Mouse (Mus musculus): ENCODE results near the gene Map7. TPM values are rescaled to one million over a fixed set of nuclear protein-coding genes. Genes with fewer than 3 reads are reported as not detected.

Map7 gene
- 15.3 and 17.8 TPM in 2 replicates for polyA plus RNA-seq (2015; fragmentation: Nextera tagmentation; extraction: Ambion mirVana)

DNA sequence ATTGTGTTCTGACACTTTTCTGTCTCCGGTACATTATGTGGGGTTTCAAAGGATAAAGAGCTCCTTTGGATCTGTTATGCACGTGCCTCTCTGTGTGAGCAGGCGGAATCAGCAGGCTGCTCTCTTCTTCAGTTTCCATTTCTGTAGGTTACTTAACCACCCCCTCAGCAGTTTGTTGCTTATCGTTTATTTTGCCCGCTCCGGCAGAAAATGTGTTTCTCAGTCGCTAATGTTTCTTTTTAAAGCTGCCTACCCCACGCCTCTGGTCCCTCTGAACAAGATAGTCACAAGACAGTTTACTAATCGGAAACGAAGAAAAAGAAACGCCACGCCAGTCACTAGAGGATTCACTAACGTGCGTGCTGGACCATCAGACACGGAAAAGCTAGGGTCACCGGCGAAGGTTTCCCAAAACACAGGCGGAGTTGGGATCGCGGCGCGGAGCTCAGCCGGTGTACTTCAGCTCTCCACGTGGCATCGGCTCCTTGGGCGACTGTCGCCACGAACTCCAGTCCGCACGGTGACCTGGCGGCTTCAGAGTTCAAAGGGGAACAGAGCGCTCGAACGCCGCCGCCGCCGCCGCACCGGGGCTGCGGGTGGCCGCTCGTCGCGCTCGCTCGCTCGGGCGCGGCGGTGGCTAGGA is at the start of gene Map7:
TSS of gene Map7 (plus strand) at position 342 of the 643 bp plus-strand sequence.
- H3K9me3 ChIP-seq: no peaks in the 10 kb centered on the region
- 5% methylated on average over 51 of the region's 51 CpGs for WGBS
- no peaks in the 10 kb centered on the region for H3K36me3 ChIP-seq
- peak within 1 kb of the TSS; percentile 70 for H3K4me3 ChIP-seq
- H3K27ac ChIP-seq (replicated peaks): no peak within 1 kb of the TSS
- peaks cover 53% of the 10 kb centered on the region for H3K27me3 ChIP-seq
- peak; percentile 13; the same call in 1 of the 2 replicates for ATAC-seq (ENCODE audit: low read depth)
- peaks cover 19% of the 10 kb centered on the region for H3K4me1 ChIP-seq (replicated peaks)
- peak within 1 kb of the TSS; percentile 68 for H3K9ac ChIP-seq
- H3K4me2 ChIP-seq: peak within 1 kb of the TSS; percentile 94

DNA sequence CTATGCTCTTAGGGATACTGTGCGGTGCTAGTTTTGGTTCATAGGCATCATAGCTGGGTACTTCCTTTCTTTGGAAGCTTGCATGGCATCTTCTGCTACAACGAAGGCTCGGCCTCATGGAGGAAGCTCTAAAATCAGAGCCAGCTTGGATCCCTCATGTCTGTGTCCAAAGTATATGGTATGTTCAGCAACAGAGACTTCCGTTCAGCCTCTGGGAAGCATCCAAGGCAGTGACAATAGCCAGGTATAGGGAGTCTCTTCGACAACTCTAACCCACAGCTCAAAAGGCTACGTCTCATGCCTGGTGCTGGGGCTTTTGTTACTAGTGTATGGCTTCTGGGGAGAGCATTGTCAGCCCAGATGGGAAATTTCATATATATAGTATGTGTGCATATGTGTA is 46.8 kb upstream of the Map7 start:
- Histone ChIP-seq H3K27me3 (no peaks in the 10 kb centered on the region), H3K9ac (no peak overlapping the region), H3K36me3 (no peaks in the 10 kb centered on the region), H3K4me1 (replicated peaks) (no peaks in the 10 kb centered on the region), H3K4me3 (no peak overlapping the region), H3K4me2 (no peak overlapping the region), H3K9me3 (no peaks in the 10 kb centered on the region), H3K27ac (replicated peaks) (no peak overlapping the region)
- ATAC-seq (ENCODE audit: low read depth): no peak
- WGBS: 93% methylated on average over 6 of the region's 6 CpGs

DNA sequence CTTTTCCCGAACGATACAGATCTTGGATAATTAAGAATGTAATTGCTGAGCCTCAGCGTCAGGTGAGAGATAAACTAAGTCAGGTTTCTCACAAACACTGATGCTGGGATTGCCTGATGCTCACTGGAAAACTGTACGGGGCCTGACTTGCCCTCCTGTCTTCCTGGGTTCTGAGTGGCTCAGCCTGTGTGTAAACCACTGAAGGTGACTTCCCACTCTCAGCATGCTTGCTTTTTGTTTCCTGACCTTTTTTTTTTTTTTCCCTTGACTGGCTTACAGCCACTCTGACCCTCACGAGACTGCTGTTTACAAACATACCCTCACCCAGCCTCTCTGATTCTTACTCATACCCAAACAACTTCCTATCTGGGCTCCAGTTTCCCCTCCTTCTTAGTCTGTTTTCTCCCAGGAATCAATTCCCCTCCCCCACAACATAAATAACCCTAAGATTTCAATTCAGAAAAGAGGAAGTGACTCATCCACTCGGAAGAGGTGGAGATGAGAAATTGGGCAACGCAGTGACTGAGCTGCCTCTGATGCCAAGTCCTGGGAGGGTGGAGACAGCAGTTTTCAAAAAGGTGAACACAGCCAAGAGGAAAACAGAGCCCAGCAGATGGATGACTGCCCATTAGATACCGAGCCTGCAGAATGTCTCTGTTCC is 43.9 kb upstream of the Map7 start:
- Histone ChIP-seq H3K9me3 (no peaks in the 10 kb centered on the region), H3K9ac (no peak overlapping the region), H3K27me3 (no peaks in the 10 kb centered on the region), H3K4me1 (replicated peaks) (no peaks in the 10 kb centered on the region), H3K4me2 (no peak overlapping the region), H3K36me3 (no peaks in the 10 kb centered on the region), H3K27ac (replicated peaks) (no peak overlapping the region), H3K4me3 (no peak overlapping the region)
- WGBS: 74% methylated on average over 8 of the region's 8 CpGs
- ATAC-seq (ENCODE audit: low read depth): no peak

DNA sequence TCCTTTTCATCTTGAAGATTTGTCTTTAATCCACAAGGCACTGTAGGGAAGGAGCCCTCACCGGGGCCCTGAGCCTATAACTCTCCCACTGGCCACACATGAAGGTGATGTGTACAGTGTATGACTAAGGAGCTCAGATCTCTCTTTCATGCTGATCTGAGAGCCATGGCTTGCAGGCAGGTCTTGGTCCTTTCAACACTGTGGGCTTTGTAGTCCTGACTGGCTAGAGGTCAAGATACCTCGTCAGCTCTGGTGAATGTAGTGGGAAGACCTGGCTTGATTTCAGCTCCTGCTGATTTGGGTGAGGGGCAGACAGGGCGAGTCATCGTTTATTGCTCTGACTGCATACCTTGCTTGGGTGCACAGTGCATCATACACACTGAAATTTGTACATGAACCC is 42.7 kb upstream of the Map7 start:
- no peak for ATAC-seq (ENCODE audit: low read depth)
- Histone ChIP-seq H3K9ac (no peak overlapping the region), H3K4me3 (no peak overlapping the region), H3K27me3 (no peaks in the 10 kb centered on the region), H3K9me3 (no peaks in the 10 kb centered on the region), H3K27ac (replicated peaks) (no peak overlapping the region), H3K36me3 (no peaks in the 10 kb centered on the region), H3K4me2 (no peak overlapping the region), H3K4me1 (replicated peaks) (no peaks in the 10 kb centered on the region)
- 76% methylated on average over 4 of the region's 4 CpGs for WGBS

DNA sequence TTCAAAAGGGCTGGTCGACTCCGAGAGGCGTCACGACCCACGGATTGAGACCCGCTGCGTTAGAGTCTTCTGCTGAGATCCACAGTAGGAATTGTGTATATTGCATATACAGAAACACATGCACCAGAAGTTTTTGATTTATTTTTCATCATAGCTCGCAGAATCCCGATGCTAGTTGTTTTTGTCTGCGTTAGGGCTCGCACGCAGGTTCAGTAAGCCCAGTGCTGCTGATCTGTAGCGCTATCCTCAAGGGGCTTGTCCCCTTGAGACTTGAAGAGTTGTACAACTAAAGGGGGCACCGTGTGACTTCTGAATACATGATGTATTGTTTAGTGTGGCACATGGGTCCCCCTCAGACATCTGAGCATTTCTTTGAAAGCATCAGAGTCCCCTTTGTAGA is 41.2 kb upstream of the Map7 start:
- H3K4me2 ChIP-seq: no peak overlapping the region
- no peak overlapping the region for H3K27ac ChIP-seq (replicated peaks)
- no peaks in the 10 kb centered on the region for H3K27me3 ChIP-seq
- no peaks in the 10 kb centered on the region for H3K36me3 ChIP-seq
- WGBS: 94% methylated on average over 14 of the region's 14 CpGs
- H3K9me3 ChIP-seq: no peaks in the 10 kb centered on the region
- no peak for ATAC-seq (ENCODE audit: low read depth)
- H3K9ac ChIP-seq: no peak overlapping the region
- no peaks in the 10 kb centered on the region for H3K4me1 ChIP-seq (replicated peaks)
- no peak overlapping the region for H3K4me3 ChIP-seq

DNA sequence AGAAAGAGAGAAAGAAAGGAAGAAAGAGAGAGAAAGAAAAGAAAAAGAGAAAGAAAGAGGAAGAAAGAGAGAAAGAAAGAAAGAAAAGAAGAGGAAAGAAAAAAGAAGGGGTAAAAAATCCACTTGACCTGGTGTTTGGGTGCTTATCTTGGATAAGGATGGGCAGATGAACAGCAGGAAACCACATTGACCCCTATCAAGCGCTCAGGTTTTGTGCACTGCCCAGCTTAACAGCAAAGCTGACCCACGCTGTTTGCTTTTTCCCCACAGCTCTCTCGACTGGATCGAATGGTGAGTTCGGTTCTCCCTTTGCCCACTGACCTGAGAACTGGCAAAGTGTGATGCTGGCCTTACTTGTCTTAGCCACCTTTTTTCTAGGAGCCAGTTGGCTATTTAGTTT is 36.8 kb upstream of the Map7 start:
- no peak for ATAC-seq (ENCODE audit: low read depth)
- Histone ChIP-seq H3K4me3 (no peak overlapping the region), H3K4me2 (no peak overlapping the region), H3K36me3 (no peaks in the 10 kb centered on the region), H3K9me3 (no peaks in the 10 kb centered on the region), H3K27ac (replicated peaks) (no peak overlapping the region), H3K4me1 (replicated peaks) (no peaks in the 10 kb centered on the region), H3K9ac (no peak overlapping the region), H3K27me3 (no peaks in the 10 kb centered on the region)
- 95% methylated on average over 5 of the region's 5 CpGs for WGBS

DNA sequence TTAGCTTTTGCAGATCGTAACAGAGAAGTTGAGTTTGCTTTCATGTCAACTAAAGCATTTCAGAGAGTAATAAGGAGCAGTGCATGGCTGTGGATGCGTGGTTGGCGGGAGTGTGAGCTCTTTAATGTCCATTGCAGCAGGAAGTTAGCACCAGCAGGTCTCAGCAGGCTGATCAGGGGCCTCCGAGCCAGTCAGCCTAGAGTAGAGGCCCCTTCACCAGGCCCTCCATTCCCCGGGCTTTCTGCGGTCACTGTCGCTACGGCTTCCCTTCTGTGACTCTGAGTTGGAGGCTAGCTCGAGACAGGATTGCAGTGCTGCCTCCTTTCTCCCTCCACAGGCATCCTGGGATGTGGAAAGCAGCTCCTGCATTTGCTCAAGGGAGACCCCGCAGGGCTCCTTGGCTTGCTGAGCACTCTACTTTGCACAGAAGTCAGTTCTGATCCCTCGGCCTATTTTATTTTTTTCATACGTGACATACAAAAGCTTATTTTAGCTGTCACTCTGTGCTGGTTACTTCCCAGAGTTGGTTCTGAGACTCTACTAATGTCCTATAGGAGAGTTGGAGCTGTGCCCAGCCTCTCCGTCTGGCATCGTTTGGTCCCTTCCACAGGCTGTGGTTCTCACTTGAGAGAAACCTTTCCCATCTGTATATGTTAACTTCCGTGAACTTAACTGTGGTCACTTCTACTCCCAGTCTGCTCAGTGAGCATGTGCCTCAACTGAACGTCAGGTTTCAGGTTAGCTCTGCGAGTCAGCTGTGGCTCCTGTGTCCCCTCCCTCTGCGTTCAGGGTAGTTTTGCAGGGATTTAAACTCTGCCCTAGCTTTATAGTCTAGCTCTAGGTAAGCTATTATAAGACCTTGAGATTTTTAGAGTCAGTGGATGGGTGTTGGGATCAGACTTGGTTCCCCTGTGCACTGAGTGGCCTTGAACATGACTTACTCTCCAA is 36.0 kb upstream of the Map7 start:
- Histone ChIP-seq H3K27ac (replicated peaks) (no peak overlapping the region), H3K4me1 (replicated peaks) (no peaks in the 10 kb centered on the region), H3K4me3 (no peak overlapping the region), H3K36me3 (no peaks in the 10 kb centered on the region), H3K9me3 (no peaks in the 10 kb centered on the region), H3K4me2 (no peak overlapping the region), H3K9ac (no peak overlapping the region), H3K27me3 (no peaks in the 10 kb centered on the region)
- 85% methylated on average over 18 of the region's 18 CpGs for whole genome bisulfite sequencing
- no peak for ATAC-seq (ENCODE audit: low read depth)

DNA sequence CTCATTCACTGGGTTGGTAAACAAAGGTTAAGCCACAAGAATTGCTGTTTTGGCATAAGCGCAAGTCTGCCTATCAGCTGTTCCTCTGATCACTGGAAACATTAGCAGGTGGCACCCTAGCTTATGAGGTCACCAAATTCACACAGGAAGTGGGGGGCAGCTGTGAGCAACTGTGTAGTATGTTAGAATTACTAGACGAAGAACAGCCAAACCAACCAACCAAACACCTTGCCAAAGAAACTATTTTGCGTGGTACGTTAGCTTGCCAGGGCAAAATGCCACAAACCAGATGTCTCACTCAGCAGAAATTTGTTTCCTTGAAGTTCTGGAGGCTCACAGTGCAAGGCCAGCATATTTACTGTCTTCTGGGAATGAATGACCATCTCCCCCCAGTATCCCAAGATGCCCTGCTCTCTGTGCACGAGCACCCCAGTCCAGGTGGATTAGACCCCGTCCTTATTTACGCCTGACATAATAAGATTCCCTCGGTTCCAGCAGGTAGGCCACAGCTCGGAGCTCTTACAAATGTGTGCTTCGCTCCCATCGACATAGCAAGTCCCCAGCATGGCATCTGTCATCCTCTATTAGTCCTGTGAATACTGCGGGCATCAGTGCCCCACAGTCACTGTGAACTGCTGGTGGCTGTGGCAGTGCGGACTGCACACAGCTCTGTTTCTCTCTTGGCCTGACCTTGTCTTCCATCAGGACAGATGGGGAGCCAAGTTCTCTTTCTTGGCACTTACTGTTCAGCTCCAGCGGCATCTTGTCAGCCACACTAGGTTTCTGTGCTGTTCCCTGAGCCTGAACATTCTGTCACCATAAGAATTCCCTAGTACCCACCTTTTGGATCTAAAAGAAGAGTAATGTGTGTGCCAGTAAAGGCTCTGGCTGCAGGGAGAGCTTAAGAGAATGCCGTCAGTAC is 28.5 kb upstream of the Map7 start:
- Histone ChIP-seq H3K4me3 (no peak overlapping the region), H3K36me3 (no peaks in the 10 kb centered on the region), H3K27me3 (no peaks in the 10 kb centered on the region), H3K4me1 (replicated peaks) (no peaks in the 10 kb centered on the region), H3K27ac (replicated peaks) (no peak overlapping the region), H3K4me2 (no peak overlapping the region), H3K9me3 (no peaks in the 10 kb centered on the region), H3K9ac (no peak overlapping the region)
- ATAC-seq (ENCODE audit: low read depth): no peak
- 92% methylated on average over 15 of the region's 15 CpGs for WGBS

DNA sequence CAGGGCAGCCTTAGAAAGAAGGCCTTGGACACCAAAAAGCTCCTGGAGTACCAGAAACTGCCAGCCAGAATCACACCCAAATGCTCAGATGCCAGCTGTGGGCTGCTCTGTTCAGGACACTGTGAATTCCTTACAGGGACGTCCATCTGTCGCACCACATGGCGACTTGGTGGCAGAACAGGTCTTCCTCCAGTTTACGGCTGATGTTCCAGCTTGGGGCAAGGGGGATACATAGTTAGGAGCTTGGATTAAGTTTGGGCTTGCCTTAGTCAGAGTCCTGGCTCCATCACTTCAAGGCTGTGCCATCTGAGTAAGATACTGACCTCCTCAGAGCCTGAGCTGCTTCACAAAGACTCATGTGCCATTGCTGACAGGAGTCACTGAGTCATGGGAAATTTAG is 26.3 kb upstream of the Map7 start:
- Histone ChIP-seq H3K4me3 (no peak overlapping the region), H3K4me1 (replicated peaks) (no peaks in the 10 kb centered on the region), H3K9me3 (no peaks in the 10 kb centered on the region), H3K4me2 (no peak overlapping the region), H3K27me3 (no peaks in the 10 kb centered on the region), H3K36me3 (no peaks in the 10 kb centered on the region), H3K9ac (no peak overlapping the region), H3K27ac (replicated peaks) (no peak overlapping the region)
- ATAC-seq (ENCODE audit: low read depth): no peak
- WGBS: 83% methylated on average over 4 of the region's 4 CpGs

DNA sequence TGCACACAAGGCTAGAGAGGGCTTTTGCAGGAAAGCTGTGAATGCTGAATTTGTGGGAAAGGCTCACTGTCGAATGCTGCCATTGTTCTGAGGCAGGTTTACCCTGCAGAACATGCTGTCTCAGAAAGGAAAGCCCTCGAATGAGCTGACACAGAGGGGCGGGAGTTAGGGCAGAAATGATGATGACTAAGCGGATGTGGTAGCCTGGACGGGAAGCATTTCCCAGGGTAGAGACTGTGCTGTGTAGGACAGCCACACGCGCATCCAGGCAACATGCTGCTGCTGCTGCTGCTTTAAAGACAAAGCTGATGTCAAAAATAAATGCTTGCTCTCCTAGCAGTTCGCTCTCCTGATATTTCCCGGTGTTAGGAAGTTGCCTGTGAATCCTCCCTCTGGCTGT is 24.9 kb upstream of the Map7 start:
- H3K27ac ChIP-seq (replicated peaks): no peak overlapping the region
- no peak for ATAC-seq (ENCODE audit: low read depth)

DNA sequence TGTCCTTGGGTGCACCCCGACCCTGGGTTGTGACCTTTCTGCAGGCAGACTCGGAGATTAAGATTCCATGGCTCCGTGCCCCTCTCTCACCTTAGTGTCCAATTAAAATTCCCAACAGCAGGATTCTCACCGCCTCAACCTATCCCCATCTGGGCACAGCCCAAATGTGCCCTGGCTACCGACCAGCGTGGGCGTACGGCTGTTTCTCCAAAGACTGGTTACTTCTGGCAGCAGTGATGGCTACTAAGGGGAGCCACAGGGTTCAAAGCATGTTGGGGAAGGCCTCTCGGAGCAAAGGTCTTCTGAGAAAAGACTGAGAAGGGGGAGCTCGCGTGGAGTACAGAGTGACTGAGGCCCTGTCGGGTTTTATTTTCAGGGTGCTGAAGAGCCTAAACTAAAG is 23.7 kb upstream of the Map7 start:
- WGBS: 93% methylated on average over 12 of the region's 12 CpGs
- no peak overlapping the region for H3K4me2 ChIP-seq
- no peaks in the 10 kb centered on the region for H3K36me3 ChIP-seq
- H3K4me1 ChIP-seq (replicated peaks): no peaks in the 10 kb centered on the region
- no peaks in the 10 kb centered on the region for H3K9me3 ChIP-seq
- no peak overlapping the region for H3K9ac ChIP-seq
- no peak overlapping the region for H3K4me3 ChIP-seq
- H3K27me3 ChIP-seq: no peaks in the 10 kb centered on the region
- H3K27ac ChIP-seq (replicated peaks): no peak overlapping the region
- no peak for ATAC-seq (ENCODE audit: low read depth)

More for the DNA sequence above, 24.9 kb upstream of the Map7 start:
- Histone ChIP-seq H3K4me1 (replicated peaks) (no peaks in the 10 kb centered on the region), H3K36me3 (no peaks in the 10 kb centered on the region), H3K4me3 (no peak overlapping the region), H3K9ac (no peak overlapping the region), H3K27me3 (no peaks in the 10 kb centered on the region), H3K9me3 (no peaks in the 10 kb centered on the region), H3K4me2 (no peak overlapping the region)
- WGBS: 46% methylated on average over 9 of the region's 9 CpGs
